Mouse (Mus musculus): ENCODE data around the gene Gm5168. TPM values are rescaled to one million over a fixed set of nuclear protein-coding genes. Genes with fewer than 3 reads are reported as not detected.

Gene Gm5168
- not detected for polyA plus RNA-seq (2017; shearing (Covaris generic))

GRCm38 (mm10) chrX:26050941-26051340, at the start of gene Gm5168:
Gene Gm5168 (minus strand): TSS chrX:26051041.

Other genes with a start within 250 kb of the Gm5168 start
- gene Gm2012, start 180.3 kb upstream of the Gm5168 start, polyA plus RNA-seq (2017; shearing (Covaris generic)): not detected

All from activated CD4-positive, CD25-positive, alpha-beta regulatory T cell, adult 9 weeks (primary cell).